Mouse (Mus musculus) MEL (cell line): ENCODE results near the gene Lyrm2.

Experiments used
- CHD1 ChIP-seq: IDR thresholded peaks from 2 replicates; pipeline ENCODE4 v1.6.1; 2012; ENCODE audit warnings: low read depth, mild to moderate bottlenecking, inconsistent platforms, low read length, improper control_type of control experiment
- CTCF ChIP-seq, 3 experiments: IDR thresholded peaks in 2 of 3; conservative IDR thresholded peaks in 1 of 3; 2 replicates each; pipeline ENCODE4 v1.5.1; 2011 to 2012; ENCODE audit warnings: low read length in 3 of 3, low read depth in 2 of 3, mild to moderate bottlenecking in 2 of 3, improper control_type of control experiment in 1 of 3, inconsistent platforms in 1 of 3, mixed read lengths in 1 of 3, moderate library complexity in 1 of 3; ENCODE audit not compliant: control insufficient read depth in 1 of 3, insufficient read depth in 1 of 3, poor library complexity in 1 of 3, severe bottlenecking in 1 of 3
- EP300 ChIP-seq, 2 experiments: IDR thresholded peaks; 2 replicates each; pipeline ENCODE4 v1.6.1; 2011; ENCODE audit warnings: improper control_type of control experiment in 2 of 2, low read length in 2 of 2, low read depth in 1 of 2, mild to moderate bottlenecking in 1 of 2
- ETS1 ChIP-seq: IDR thresholded peaks from 2 replicates; pipeline ENCODE4 v1.6.1; 2012; ENCODE audit warnings: low read depth, mild to moderate bottlenecking, inconsistent platforms, low read length, improper control_type of control experiment, moderate library complexity
- MAFK ChIP-seq: IDR thresholded peaks from 2 replicates; pipeline ENCODE4 v1.6.1; 2011; ENCODE audit warnings: low read depth, mild to moderate bottlenecking, low read length, improper control_type of control experiment, borderline replicate concordance
- MAX ChIP-seq: IDR thresholded peaks from 2 replicates; pipeline ENCODE4 v1.6.1; 2011; ENCODE audit warnings: low read length, improper control_type of control experiment
- POLR2A ChIP-seq, 2 experiments: IDR thresholded peaks; 2 replicates each; pipeline ENCODE4 v1.6.1; 2011 to 2012; ENCODE audit warnings: low read length in 2 of 2, mild to moderate bottlenecking in 2 of 2, control low read depth in 1 of 2, improper control_type of control experiment in 1 of 2, low read depth in 1 of 2, moderate library complexity in 1 of 2; ENCODE audit not compliant: control insufficient read depth in 1 of 2, insufficient read depth in 1 of 2, poor library complexity in 1 of 2
- SMC3 ChIP-seq: IDR thresholded peaks from 2 replicates; pipeline ENCODE4 v1.6.1; 2011; ENCODE audit warnings: low read depth, low read length, improper control_type of control experiment
- TCF12 ChIP-seq: IDR thresholded peaks from 2 replicates; pipeline ENCODE4 v1.6.1; 2014; ENCODE audit warnings: low read depth, mild to moderate bottlenecking, inconsistent platforms, low read length, improper control_type of control experiment, moderate library complexity
- USF2 ChIP-seq, 2 experiments: IDR thresholded peaks; 2 replicates each; pipeline ENCODE4 v1.6.1; 2011 to 2012; ENCODE audit warnings: improper control_type of control experiment in 2 of 2, low read length in 2 of 2, borderline replicate concordance in 1 of 2, inconsistent platforms in 1 of 2, low read depth in 1 of 2, mild to moderate bottlenecking in 1 of 2; ENCODE audit not compliant: insufficient read depth in 1 of 2
- ZNF384 ChIP-seq: IDR thresholded peaks from 2 replicates; pipeline ENCODE4 v1.6.1; 2012; ENCODE audit warnings: low read depth, mild to moderate bottlenecking, inconsistent platforms, low read length, improper control_type of control experiment

- TF ChIP-seq ETS1: no peak
- no peak for TF ChIP-seq SMC3
- no peak for TF ChIP-seq CTCF (IDR thresholded peaks at IDR 0.05 in 2 of 3, conservative IDR thresholded peaks at IDR 0.05 in 1 of 3; ENCODE audit: control insufficient read depth in 1 of 3, insufficient read depth in 1 of 3, low read depth in 2 of 3, low read length in 3 of 3, poor library complexity in 1 of 3, severe bottlenecking in 1 of 3)
- TF ChIP-seq ZNF384: no peak
- TF ChIP-seq POLR2A (IDR thresholded peaks at IDR 0.05; ENCODE audit: control insufficient read depth in 1 of 2, insufficient read depth in 1 of 2, low read depth in 1 of 2, low read length in 2 of 2, poor library complexity in 1 of 2): no peak
- TF ChIP-seq MAFK: no peak
- TF ChIP-seq MAX: no peak
- TF ChIP-seq TCF12: no peak
- TF ChIP-seq EP300 (IDR thresholded peaks at IDR 0.05; ENCODE audit: low read depth in 1 of 2, low read length in 2 of 2): no peak
- no peak for TF ChIP-seq USF2 (IDR thresholded peaks at IDR 0.05; ENCODE audit: borderline replicate concordance in 1 of 2, insufficient read depth in 1 of 2, low read depth in 1 of 2, low read length in 2 of 2)
- TF ChIP-seq CHD1: no peak
Observed at GRCm38 (mm10) chr4:32829316-32829715, 29.3 kb downstream of the Lyrm2 start.
